Mouse (Mus musculus) CD4-positive, CD25-positive, alpha-beta regulatory T cell, adult 2 months (primary cell): ENCODE data around the gene Gipc3.

Experiments
- DNase-seq: peaks from one replicate; pipeline ENCODE4 v3.0.0-alpha.2; 2012; ENCODE audit warnings: low read depth, low spot score

The Gipc3 gene

GRCm38 (mm10) chr10:81322444-81322843 lies 20.6 kb downstream of the Gipc3 start:
- no peak for DNase-seq

GRCm38 (mm10) chr10:81321436-81321835 lies 21.6 kb downstream of the Gipc3 start:
- DNase-seq = no peak

- peak; percentile 100 for DNase-seq
These were observed 22.3 kb downstream of the Gipc3 start, which contains the start of gene Cactin for GRCm38 (mm10) chr10:81320550-81321347. TSS of gene Cactin (plus strand) at chr10:81321103.

- no peak for DNase-seq
These were observed 23.1 kb downstream of the Gipc3 start for GRCm38 (mm10) chr10:81319741-81320549.

- peak; percentile 43 for DNase-seq
These were observed 23.8 kb downstream of the Gipc3 start for GRCm38 (mm10) chr10:81319330-81319699.

GRCm38 (mm10) chr10:81318589-81319329 lies 24.3 kb downstream of the Gipc3 start:
- DNase-seq = no peak

- peak; percentile 53 for DNase-seq
These were observed 25.8 kb downstream of the Gipc3 start for GRCm38 (mm10) chr10:81317273-81317672.

GRCm38 (mm10) chr10:81316338-81317060 lies 26.6 kb downstream of the Gipc3 start:
- DNase-seq = peak; percentile 57

GRCm38 (mm10) chr10:81315587-81315986 lies 27.5 kb downstream of the Gipc3 start:
- no peak for DNase-seq

- DNase-seq = no peak
These were observed 28.9 kb downstream of the Gipc3 start for GRCm38 (mm10) chr10:81314201-81314600.

- DNase-seq = no peak
These were observed 29.5 kb downstream of the Gipc3 start for GRCm38 (mm10) chr10:81313581-81313980.

GRCm38 (mm10) chr10:81309571-81309970 lies 33.5 kb downstream of the Gipc3 start:
- DNase-seq = peak; percentile 73

GRCm38 (mm10) chr10:81306837-81307682 lies 36.0 kb downstream of the Gipc3 start:
- no peak for DNase-seq

GRCm38 (mm10) chr10:81306173-81306668 lies 36.8 kb downstream of the Gipc3 start:
- DNase-seq = no peak

GRCm38 (mm10) chr10:81305663-81306062 lies 37.4 kb downstream of the Gipc3 start:
- DNase-seq = no peak

GRCm38 (mm10) chr10:81304597-81305238 lies 38.3 kb downstream of the Gipc3 start:
- peak; percentile 83 for DNase-seq

- DNase-seq = peak; percentile 73
These were observed 39.3 kb downstream of the Gipc3 start for GRCm38 (mm10) chr10:81303761-81304160.

- no peak for DNase-seq
These were observed 39.8 kb downstream of the Gipc3 start for GRCm38 (mm10) chr10:81303258-81303657.

- DNase-seq = no peak
These were observed 40.3 kb downstream of the Gipc3 start for GRCm38 (mm10) chr10:81302781-81303218.

GRCm38 (mm10) chr10:81302288-81302687 lies 40.8 kb downstream of the Gipc3 start:
- DNase-seq = no peak
